Mouse (Mus musculus) E14TG2a.4 (cell line): ENCODE results near the gene Lhpp.

Source experiments
- CTCF ChIP-seq: conservative IDR thresholded peaks from 2 replicates; pipeline ENCODE4 v1.5.1; 2014; ENCODE audit warnings: low read length
- POU5F1 ChIP-seq: IDR thresholded peaks from 2 replicates; pipeline ENCODE4 v1.6.1; 2014; ENCODE audit warnings: low read length, borderline replicate concordance

- TF ChIP-seq CTCF, result no peak
- TF ChIP-seq POU5F1, result no peak
Observed at GRCm38 (mm10) chr7:132619549-132619948, 9.1 kb downstream of the Lhpp start.
